Mouse (Mus musculus) CH12.LX (cell line): Measurements from ENCODE around the gene Tmem185b. TPM values are rescaled to one million over a fixed set of nuclear protein-coding genes. Genes with fewer than 3 reads are reported as not detected.

Experiments
- DNase-seq: peaks from one replicate; pipeline ENCODE4 v3.0.0-alpha.2; 2013; ENCODE audit errors: extremely low read depth
- H3K27ac ChIP-seq: 2 replicates; pipeline ENCODE4 v1.5.1; 2012; ENCODE audit warnings: low read depth, mild to moderate bottlenecking, control low read depth, moderate library complexity; ENCODE audit not compliant: insufficient read depth
- H3K27me3 ChIP-seq: replicated peaks from 2 replicates; pipeline ENCODE3; 2012; ENCODE audit warnings: inconsistent platforms
- H3K36me3 ChIP-seq, 2 experiments: replicated peaks in 1 of 2; 2 replicates each; pipeline versions ENCODE3 to v1.6.1; 2012; ENCODE audit warnings: inconsistent platforms in 1 of 2, low read length in 1 of 2, mild to moderate bottlenecking in 1 of 2, mixed read lengths in 1 of 2, moderate library complexity in 1 of 2; ENCODE audit not compliant: control insufficient read depth in 1 of 2, insufficient read depth in 1 of 2
- H3K4me1 ChIP-seq, 2 experiments: 2 replicates each; pipeline ENCODE4 v1.6.1; 2012; ENCODE audit warnings: inconsistent platforms in 1 of 2, moderate library complexity in 1 of 2; ENCODE audit not compliant: insufficient read depth in 2 of 2, control insufficient read depth in 1 of 2
- H3K4me2 ChIP-seq: 2 replicates; pipeline ENCODE4 v1.6.1; 2012; ENCODE audit warnings: low read depth, mild to moderate bottlenecking, control low read depth; ENCODE audit not compliant: poor library complexity, insufficient read depth, severe bottlenecking
- H3K4me3 ChIP-seq, 3 experiments: fragments of 150-350 bp in 1 of 3; sonication (generic) in 1 of 3; replicated peaks in 1 of 3; 2 replicates each; pipeline versions ENCODE3 to v1.5.1; 2011 to 2012; ENCODE audit warnings: low read depth in 2 of 3, low read length in 2 of 3, mild to moderate bottlenecking in 2 of 3, moderate library complexity in 2 of 3, control low read depth in 1 of 3, improper control_type of control experiment in 1 of 3, inconsistent platforms in 1 of 3, mixed read lengths in 1 of 3; ENCODE audit not compliant: poor library complexity in 1 of 3
- H3K79me2 ChIP-seq: replicated peaks from 2 replicates; pipeline ENCODE4 v1.6.1; 2012; ENCODE audit warnings: mild to moderate bottlenecking, moderate library complexity; ENCODE audit not compliant: control insufficient read depth, poor library complexity, insufficient read depth, severe bottlenecking; ENCODE audit errors: extremely low read depth
- H3K9ac ChIP-seq: 2 replicates; pipeline ENCODE4 v1.6.1; 2012; ENCODE audit warnings: low read depth, mild to moderate bottlenecking, control low read depth, moderate library complexity; ENCODE audit not compliant: insufficient read depth
- H3K9me3 ChIP-seq: replicated peaks from 2 replicates; pipeline ENCODE3; 2012; ENCODE audit warnings: low read length, inconsistent platforms, mixed read lengths
- BHLHE40 ChIP-seq: IDR thresholded peaks from 2 replicates; pipeline ENCODE4 v1.6.1; 2011; ENCODE audit warnings: mild to moderate bottlenecking, low read depth, low read length, improper control_type of control experiment
- CHD1 ChIP-seq: IDR thresholded peaks from 2 replicates; pipeline ENCODE4 v1.6.1; 2012; ENCODE audit warnings: low read depth, low read length, improper control_type of control experiment, inconsistent platforms
- CHD2 ChIP-seq: IDR thresholded peaks from 2 replicates; pipeline ENCODE4 v1.6.1; 2011; ENCODE audit warnings: low read length, improper control_type of control experiment
- CTCF ChIP-seq, 2 experiments: IDR thresholded peaks in 1 of 2; conservative IDR thresholded peaks in 1 of 2; 2 replicates each; pipeline ENCODE4 v1.5.1; 2011 to 2012; ENCODE audit warnings: low read depth in 2 of 2, low read length in 2 of 2, improper control_type of control experiment in 1 of 2, inconsistent platforms in 1 of 2, mild to moderate bottlenecking in 1 of 2, moderate library complexity in 1 of 2
- GABPA ChIP-seq: IDR thresholded peaks from 2 replicates; pipeline ENCODE4 v1.6.1; 2012; ENCODE audit warnings: low read depth, low read length, improper control_type of control experiment, inconsistent platforms; ENCODE audit not compliant: insufficient replicate concordance
- MAX ChIP-seq: IDR thresholded peaks from 2 replicates; pipeline ENCODE4 v1.6.1; 2011; ENCODE audit warnings: low read length, improper control_type of control experiment
- MAZ ChIP-seq: IDR thresholded peaks from 2 replicates; pipeline ENCODE4 v1.6.1; 2012; ENCODE audit warnings: low read depth, mild to moderate bottlenecking, inconsistent platforms, low read length, improper control_type of control experiment, moderate library complexity
- MXI1 ChIP-seq: IDR thresholded peaks from 2 replicates; pipeline ENCODE4 v1.6.1; 2011; ENCODE audit warnings: mild to moderate bottlenecking, low read depth, low read length, improper control_type of control experiment
- NELFE ChIP-seq: IDR thresholded peaks from 2 replicates; pipeline ENCODE4 v1.6.1; 2011; ENCODE audit warnings: low read depth, low read length, improper control_type of control experiment
- POLR2AphosphoS2 ChIP-seq: IDR thresholded peaks from 2 replicates; pipeline ENCODE4 v1.6.1; 2011; ENCODE audit warnings: low read depth, low read length, improper control_type of control experiment
- RAD21 ChIP-seq: IDR thresholded peaks from 2 replicates; pipeline ENCODE4 v1.6.1; 2011; ENCODE audit warnings: low read depth, mild to moderate bottlenecking, low read length, improper control_type of control experiment, moderate library complexity
- SMC3 ChIP-seq: IDR thresholded peaks from 2 replicates; pipeline ENCODE4 v1.6.1; 2011; ENCODE audit warnings: low read depth, low read length, improper control_type of control experiment
- TCF12 ChIP-seq: IDR thresholded peaks from 2 replicates; pipeline ENCODE4 v1.6.1; 2014; ENCODE audit warnings: low read depth, mild to moderate bottlenecking, inconsistent platforms, low read length, improper control_type of control experiment
- USF1 ChIP-seq: IDR thresholded peaks from 2 replicates; pipeline ENCODE4 v1.6.1; 2014; ENCODE audit warnings: low read depth, mild to moderate bottlenecking, inconsistent platforms, low read length, improper control_type of control experiment
- USF2 ChIP-seq: conservative IDR thresholded peaks from 2 replicates; pipeline ENCODE4 v1.6.1; 2011; ENCODE audit warnings: low read depth, low read length, improper control_type of control experiment
- ZC3H11A ChIP-seq: IDR thresholded peaks from 2 replicates; pipeline ENCODE4 v1.6.1; 2012; ENCODE audit warnings: low read depth, mild to moderate bottlenecking, inconsistent platforms, low read length, improper control_type of control experiment
- ZKSCAN1 ChIP-seq: IDR thresholded peaks from 2 replicates; pipeline ENCODE4 v1.6.1; 2012; ENCODE audit warnings: low read depth, inconsistent platforms, low read length, improper control_type of control experiment, borderline replicate concordance
- dilution Hi-C: fragments of 300-500 bp; cut with MboI; formaldehyde crosslinking; loops from 2 replicates; pipeline ENCODE4 v1.14.3; 2020; ENCODE audit warnings: low sequenced_read_pairs; ENCODE audit not compliant: extremely low pct_unique_long_range_greater_than_20kb, extremely low pct_ligation_motif_present
- in situ Hi-C: fragments of 300-500 bp; cut with MboI; formaldehyde crosslinking; loops from 3 replicates; pipeline ENCODE4 v1.14.3; 2019; ENCODE audit warnings: low sequenced_read_pairs, low pct_ligation_motif_present, low pct_unique_long_range_greater_than_20kb, mixed read lengths
- polyA plus RNA-seq: library from polyadenylated mRNA; unstranded; fragments of >175 nt; gene quantifications from 2 replicates; pipeline ENCODE4 v1.2.1, GENCODE M21; 2012; ENCODE audit warnings: low read depth; ENCODE audit not compliant: insufficient read length
- total RNA-seq, 2 experiments: library from RNA; depleted of rRNA; stranded (reverse); fragments of 300-350 nt in 1 of 2; fragments of >200 nt in 1 of 2; gene quantifications; 2 replicates each; pipeline ENCODE4 v1.2.3; 2012 to 2014

Gene Tmem185b
- total and polyA plus RNA-seq, 3 experiments = 11.7 to 14.9 (median 13.4) TPM

- Histone ChIP-seq H3K27ac (no peak overlapping the region), H3K27me3 (no peaks in the 10 kb centered on the region), H3K9ac (no peak overlapping the region)
- no peak for TF ChIP-seq USF1
- TF ChIP-seq RAD21 = no peak
- TF ChIP-seq BHLHE40 = no peak
- TF ChIP-seq MAZ = no peak
- TF ChIP-seq CHD2 = no peak
- no peak for TF ChIP-seq NELFE
- TF ChIP-seq CHD1 = no peak
- no peak for TF ChIP-seq GABPA
- TF ChIP-seq USF2 = no peak
- TF ChIP-seq ZC3H11A = no peak
- no peak for TF ChIP-seq ZKSCAN1
- TF ChIP-seq SMC3 = no peak
- TF ChIP-seq POLR2AphosphoS2 = no peak
- no peak for TF ChIP-seq MAX
- TF ChIP-seq TCF12 = no peak
- TF ChIP-seq, all 38 proteins: peak for 0
- no peaks in the 10 kb centered on the region for H3K79me2 ChIP-seq
- no peaks in the 10 kb centered on the region for H3K9me3 ChIP-seq
- H3K4me2 ChIP-seq = no peak overlapping the region
- no peak overlapping the region for H3K4me3 ChIP-seq
- no peak for DNase-seq
- H3K36me3 ChIP-seq = peaks cover 0 to 33% of the 10 kb centered on the region in 2 experiments
- dilution Hi-C loops (no loop called here), in situ Hi-C loops (loop anchor here (25.0 kb wide), 1 partner anchor 405 kb away; no protein-coding TSS in a partner anchor)
- H3K4me1 ChIP-seq = 0 out of 4 replicates have a peak, but pooled peaks cover 0 to 4% of the 10 kb centered on the region in 2 experiments
Measured at GRCm38 (mm10) chr1:119492505-119492904, 33.5 kb upstream of the Tmem185b start.

GRCm38 (mm10) chr1:119494024-119494711, 31.8 kb upstream of the Tmem185b start:
- peaks cover 4 to 10% of the 10 kb centered on the region in 2 experiments; a peak in 2 of 4 replicates for H3K4me1 ChIP-seq
- no peak for DNase-seq
- dilution Hi-C loops (no loop called here), in situ Hi-C loops (loop anchor here (25.0 kb wide), 1 partner anchor 407 kb away; no protein-coding TSS in a partner anchor)
- H3K4me2 ChIP-seq = no peak overlapping the region
- no peaks in the 10 kb centered on the region for H3K9me3 ChIP-seq
- H3K9ac ChIP-seq = no peak overlapping the region
- H3K27me3 ChIP-seq = no peaks in the 10 kb centered on the region
- H3K4me3 ChIP-seq = no peak overlapping the region
- TF ChIP-seq CTCF (conservative IDR thresholded peaks at IDR 0.05 in 1 of 2, IDR thresholded peaks at IDR 0.05 in 1 of 2; ENCODE audit: low read depth in 2 of 2, low read length in 2 of 2) (peak; percentile 15 to 44; a peak in 2 of 4 replicates), RAD21 (peak; percentile 0), MXI1 (no peak)
- H3K79me2 ChIP-seq = no peaks in the 10 kb centered on the region
- peaks cover 0 to 40% of the 10 kb centered on the region in 2 experiments for H3K36me3 ChIP-seq
- H3K27ac ChIP-seq = no peak overlapping the region
